Mouse (Mus musculus): ENCODE data around the gene Anxa8.

Anxa8 gene

DNA sequence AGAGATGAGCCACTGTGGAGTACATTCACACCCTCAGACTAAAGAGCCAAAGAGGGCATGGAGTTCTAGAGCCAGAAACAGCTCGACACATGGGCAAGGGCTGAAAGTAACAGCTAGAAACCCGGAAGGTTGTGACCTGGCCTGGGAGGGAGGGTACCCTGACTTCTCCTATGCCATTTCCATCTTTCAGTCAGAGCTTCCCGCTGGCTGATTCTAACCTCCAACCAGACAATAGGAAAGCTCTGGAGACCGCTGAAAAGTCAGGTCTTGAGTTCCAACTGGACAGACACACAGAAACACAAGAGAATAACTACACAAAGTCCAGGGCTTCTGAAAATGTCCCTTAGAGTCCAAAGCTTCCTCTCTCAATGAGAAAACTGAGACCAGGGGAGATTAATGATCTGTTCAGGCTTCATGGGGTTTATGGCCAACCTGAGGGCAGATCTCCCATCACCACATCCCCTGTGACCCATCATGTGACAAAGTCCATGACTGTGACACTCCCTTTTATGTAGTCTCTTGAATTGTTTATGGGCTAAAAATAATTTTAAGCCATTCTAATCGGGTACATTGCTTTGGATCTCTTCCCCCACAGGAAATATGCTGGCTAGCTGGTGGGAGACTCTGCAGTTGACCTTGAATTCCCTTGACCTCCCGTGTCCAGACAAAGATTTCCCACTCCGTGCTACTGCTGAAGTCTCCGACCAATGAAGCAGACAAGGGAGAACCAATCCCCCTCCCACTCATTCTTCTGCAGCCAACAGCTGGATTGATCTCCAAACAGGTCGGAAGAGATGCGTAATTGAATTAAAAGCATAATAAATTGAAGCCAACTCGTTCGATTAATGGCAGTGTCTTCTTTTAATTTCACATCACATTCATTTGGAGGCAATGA lies 34.5 kb downstream of the Anxa8 start:
- no peak for DNase-seq

DNA sequence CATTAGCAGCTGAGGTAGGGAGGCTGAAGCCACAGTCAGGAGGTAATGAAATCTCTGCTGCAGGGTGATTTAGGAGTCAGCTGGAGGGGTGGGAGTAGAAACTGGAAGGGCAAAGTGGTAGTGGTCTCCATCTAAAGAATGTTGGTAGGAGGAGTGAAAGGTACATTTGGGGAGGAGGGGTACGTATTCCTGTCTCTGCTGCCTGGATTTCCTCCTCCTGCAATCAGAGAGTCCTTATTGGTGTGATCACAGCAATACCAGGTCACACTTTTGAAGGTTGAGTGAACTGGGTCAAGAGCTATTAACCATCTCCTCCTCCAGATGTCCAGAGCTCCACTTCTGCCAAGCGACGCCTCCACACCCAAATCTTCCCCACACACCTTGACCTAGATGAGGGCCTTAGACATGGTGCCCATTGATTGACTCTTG lies 35.2 kb downstream of the Anxa8 start:
- no peak for DNase-seq

DNA sequence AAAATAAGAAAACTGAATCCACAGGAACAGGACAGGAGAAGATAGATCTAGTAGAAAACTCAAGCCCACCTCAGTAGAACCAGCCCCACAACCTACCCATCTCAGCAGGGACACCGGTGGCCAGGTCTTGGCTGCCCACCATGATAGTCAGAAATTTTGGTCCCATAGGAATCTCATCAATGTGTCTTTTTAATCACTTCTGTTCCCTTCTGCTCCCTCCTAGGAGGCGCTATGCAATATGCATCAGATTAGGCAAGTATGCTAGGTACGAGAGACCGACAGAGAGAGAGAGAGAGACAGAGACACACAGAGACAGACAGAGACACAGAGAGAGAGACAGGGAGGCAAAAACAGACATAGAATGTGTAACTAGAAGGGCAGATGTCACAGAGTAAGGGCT lies 35.9 kb downstream of the Anxa8 start:
- DNase-seq, result no peak

DNA sequence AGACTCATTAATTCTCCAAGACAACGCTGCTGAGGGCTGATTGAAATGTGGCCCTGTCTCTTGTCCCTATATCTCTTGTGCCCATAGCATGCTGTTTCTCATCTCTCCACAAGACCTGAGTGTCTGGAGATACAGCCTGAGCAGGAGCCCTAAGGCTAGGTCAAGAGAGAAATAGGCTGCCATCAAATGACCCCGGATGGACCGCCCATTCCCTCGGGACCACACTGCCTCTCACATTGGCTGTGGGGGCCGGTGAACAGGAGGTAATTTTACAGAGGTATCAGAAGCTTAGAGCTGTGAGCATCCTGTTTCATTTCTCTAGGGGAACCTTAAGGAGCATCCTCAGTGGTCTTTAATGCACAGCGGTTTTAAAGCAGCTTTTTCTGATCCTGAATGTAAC lies 45.4 kb downstream of the Anxa8 start:
- DNase-seq, result no peak

DNA sequence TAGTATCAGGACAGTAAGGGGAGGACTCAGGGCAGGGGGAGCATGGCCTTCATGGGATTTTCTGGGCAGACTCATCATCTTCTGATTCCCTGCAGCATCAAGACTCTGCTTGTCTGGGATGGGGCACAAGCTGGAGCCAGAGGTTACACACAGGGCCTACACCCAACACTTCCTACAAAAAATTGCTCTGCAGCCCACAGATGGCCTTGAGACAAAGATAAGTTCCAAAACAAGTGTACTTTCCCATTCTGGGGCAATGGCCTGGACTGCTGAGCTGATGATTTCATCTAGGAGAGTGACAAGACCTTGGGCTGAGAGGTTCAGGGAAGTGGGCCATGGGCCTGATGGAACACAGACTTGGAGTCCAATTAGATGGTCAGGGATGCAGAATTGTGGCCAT lies 49.6 kb downstream of the Anxa8 start:
- no peak for DNase-seq

DNA sequence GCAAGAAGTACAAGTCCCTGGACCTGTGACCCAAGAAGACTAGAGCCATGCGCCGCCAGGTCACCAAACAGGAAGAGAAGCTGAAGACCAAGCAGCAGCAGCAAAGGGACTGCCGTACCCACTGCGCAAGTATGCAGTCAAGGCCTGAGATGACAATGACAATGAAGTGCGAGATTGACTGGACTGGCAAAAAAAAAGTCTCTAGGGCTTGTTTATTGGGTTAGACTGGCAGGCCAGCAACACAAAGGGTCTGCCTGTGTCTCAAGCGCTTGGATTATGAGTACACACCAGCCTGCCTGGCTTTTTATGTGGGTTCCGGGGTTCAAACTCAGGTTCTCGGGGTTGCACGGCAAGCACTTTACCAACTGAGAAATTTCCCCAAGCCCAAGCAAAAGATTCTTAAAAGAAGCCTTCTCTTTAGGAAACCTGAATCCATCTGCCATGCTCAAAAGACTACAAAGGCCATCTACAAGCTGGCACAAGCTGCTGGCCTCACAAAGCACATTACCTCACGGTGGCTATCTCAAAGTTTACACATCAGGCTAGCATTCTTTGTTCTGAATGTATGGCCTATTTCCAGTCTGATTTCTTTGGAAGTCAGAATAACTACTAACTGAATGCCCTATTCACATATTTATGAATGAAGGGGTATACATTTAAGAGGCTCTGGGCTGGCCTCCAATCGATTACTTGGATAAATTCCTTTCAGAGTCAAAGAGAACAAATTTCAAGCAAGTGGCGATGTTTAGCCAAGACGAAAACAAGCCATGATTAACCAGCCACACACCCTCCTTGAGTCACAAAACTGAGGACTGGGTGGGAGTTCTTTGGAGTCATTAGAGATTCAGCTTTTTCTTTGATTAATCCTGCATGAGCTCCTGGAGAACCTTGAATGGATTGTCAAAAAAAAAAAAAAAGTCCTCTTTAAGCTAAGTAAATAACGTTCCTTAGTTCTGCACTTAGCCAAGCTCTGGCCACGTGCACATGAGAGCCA lies 54.2 kb downstream of the Anxa8 start:
- DNase-seq, result no peak

DNA sequence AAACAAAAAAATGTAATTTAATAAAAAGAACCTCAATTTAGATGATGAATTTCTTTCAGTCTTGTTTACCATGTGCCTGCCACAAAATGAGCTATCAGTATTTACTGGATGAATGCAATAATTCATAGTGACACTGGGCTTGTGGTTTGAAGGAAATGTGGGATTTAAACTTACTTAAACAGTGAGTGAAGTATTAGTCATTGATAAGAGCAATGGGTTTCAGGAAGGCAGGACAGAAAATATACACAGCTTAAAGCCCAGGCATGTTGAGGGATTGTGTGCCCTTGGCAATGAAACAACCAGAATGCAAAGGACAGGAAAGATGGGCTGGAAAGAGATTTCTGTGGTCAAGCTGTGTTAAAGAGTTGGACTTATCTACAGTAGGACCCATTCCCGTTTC lies 56.5 kb downstream of the Anxa8 start:
- no peak for DNase-seq

DNA sequence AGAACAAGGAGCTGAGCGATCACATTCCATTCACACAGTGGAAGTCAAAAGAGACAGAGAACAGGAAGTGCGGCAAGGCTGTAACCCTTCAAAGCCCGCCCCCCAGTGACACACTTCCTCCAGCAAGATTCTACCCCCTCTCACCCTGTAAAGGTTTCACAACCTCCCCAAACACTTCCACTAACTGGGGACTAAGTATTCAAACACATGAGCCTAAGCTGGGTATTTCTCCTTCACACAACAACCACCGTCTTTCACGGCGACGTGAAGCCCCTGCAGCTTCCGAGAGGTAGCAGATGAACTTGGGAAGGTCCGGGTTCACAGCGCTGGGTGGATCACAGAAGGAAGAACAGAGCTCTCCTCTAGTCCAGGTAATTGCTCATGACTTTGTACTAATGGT lies 57.1 kb downstream of the Anxa8 start:
- DNase-seq, result no peak

Measured in cerebellum, adult 18-20 months (tissue).